Mouse (Mus musculus) heart, postnatal 0 days (tissue): Measurements from ENCODE around the gene Bud23. TPM values are rescaled to one million over a fixed set of nuclear protein-coding genes. Genes with fewer than 3 reads are reported as not detected.
A peak's percentile ranks its signal among the peaks of the same experiment; 100 is the strongest.

Experiments used
- ATAC-seq: fragments of 200-750 bp; cut with Nextera tagmentation; 2 replicates; pipeline ENCODE4 v1.8.0; 2017; ENCODE audit warnings: low read depth, moderate number of reproducible peaks, moderate library complexity; ENCODE audit not compliant: insufficient read depth
- DNase-seq: peaks from one replicate; pipeline ENCODE4 v3.0.0-alpha.2; 2016; ENCODE audit warnings: low spot score
- H3K27ac ChIP-seq: fragments of 300-500 bp; sonication (generic); 2 replicates; pipeline ENCODE4 v1.5.1; 2014; ENCODE audit warnings: low read depth, mild to moderate bottlenecking
- H3K27me3 ChIP-seq: fragments of 300-500 bp; sonication (generic); 2 replicates; pipeline ENCODE4 v1.6.1; 2014; ENCODE audit warnings: low read length, mixed read lengths; ENCODE audit not compliant: control insufficient read depth, insufficient read depth
- H3K36me3 ChIP-seq: fragments of 300-500 bp; sonication (generic); replicated peaks from 2 replicates; pipeline ENCODE4 v1.6.1; 2014; ENCODE audit warnings: low read length, mixed read lengths; ENCODE audit not compliant: control insufficient read depth, insufficient read depth
- H3K4me1 ChIP-seq: fragments of 300-500 bp; sonication (generic); 2 replicates; pipeline ENCODE4 v1.6.1; 2014; ENCODE audit warnings: antibody characterized with exemption; ENCODE audit not compliant: control insufficient read depth, insufficient read depth
- H3K4me2 ChIP-seq: fragments of 300-500 bp; sonication (generic); 2 replicates; pipeline ENCODE4 v1.6.1; 2014; ENCODE audit warnings: low read depth, mild to moderate bottlenecking, low read length, moderate library complexity
- H3K4me3 ChIP-seq: fragments of 300-500 bp; sonication (generic); 2 replicates; pipeline ENCODE4 v1.5.1; 2014; ENCODE audit warnings: low read depth, low read length
- H3K9ac ChIP-seq: fragments of 300-500 bp; sonication (generic); replicated peaks from 2 replicates; pipeline ENCODE4 v1.6.1; 2014; ENCODE audit warnings: low read depth, low read length, mixed read lengths
- H3K9me3 ChIP-seq: fragments of 300-500 bp; sonication (generic); replicated peaks from 2 replicates; pipeline ENCODE4 v1.6.1; 2016; ENCODE audit warnings: low read length; ENCODE audit not compliant: control insufficient read depth
- CTCF ChIP-seq: IDR thresholded peaks from 2 replicates; pipeline ENCODE4 v1.5.1; 2016; ENCODE audit warnings: antibody characterized with exemption, control low read depth, low read depth
- EP300 ChIP-seq: IDR thresholded peaks from 2 replicates; pipeline ENCODE4 v1.6.1; 2016; ENCODE audit warnings: antibody characterized with exemption, low read depth
- WGBS: fragments of 180-500 bp; shearing (Covaris S2); extraction: QIAGEN DNeasy Blood & Tissue Kit; methylation state at CpG from one replicate; pipeline ENCODE4 v1.1.7; 2014; 5-methylcytosine and 5-hydroxymethylcytosine counted together
- polyA plus RNA-seq: library from polyadenylated mRNA; unstranded; fragments of >200 nt; fragmentation: Nextera tagmentation; extraction: Ambion mirVana; gene quantifications from 2 replicates; pipeline ENCODE4 v1.2.1, GENCODE M21; 2015
- total RNA-seq: library from RNA; depleted of rRNA; stranded (reverse); fragments of >200 nt; gene quantifications from 2 replicates; pipeline ENCODE4 v1.2.3, GENCODE M21; 2014; ENCODE audit warnings: low replicate concordance

Bud23 gene
- total and polyA plus RNA-seq, 2 experiments from 2014 or later: 38.2 to 49.6 TPM

DNA sequence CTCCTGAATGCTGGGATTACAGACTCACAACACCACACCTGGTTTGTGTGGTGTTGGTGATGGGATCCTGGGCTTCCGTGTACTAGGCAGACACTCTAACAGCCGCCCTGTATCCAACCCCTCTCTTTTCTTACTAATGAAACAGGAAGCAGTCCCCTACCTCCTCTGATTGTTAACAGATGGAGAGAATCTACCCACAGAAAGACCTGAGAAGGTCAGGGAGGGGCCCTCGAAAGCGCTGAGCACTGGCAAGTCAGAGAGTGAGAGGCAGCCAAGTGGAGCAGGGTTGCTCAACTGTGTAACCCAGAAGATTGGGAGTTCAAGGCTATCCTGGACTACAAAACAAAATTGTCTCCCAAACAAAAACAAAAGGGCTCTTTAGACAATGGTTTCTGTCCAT is 22.1 kb upstream of the Bud23 start:
- no peak overlapping the region for H3K4me2 ChIP-seq
- ATAC-seq (no peak), DNase-seq (no peak)
- H3K9me3 ChIP-seq: no peaks in the 10 kb centered on the region
- no peaks in the 10 kb centered on the region for H3K36me3 ChIP-seq
- WGBS: 61% methylated on average over 4 of the region's 4 CpGs
- no peak overlapping the region for H3K27ac ChIP-seq
- no peak overlapping the region for H3K9ac ChIP-seq
- TF ChIP-seq CTCF (no peak), EP300 (no peak)
- peaks cover 44% of the 10 kb centered on the region for H3K27me3 ChIP-seq
- H3K4me3 ChIP-seq: no peak overlapping the region
- H3K4me1 ChIP-seq: no peaks in the 10 kb centered on the region

DNA sequence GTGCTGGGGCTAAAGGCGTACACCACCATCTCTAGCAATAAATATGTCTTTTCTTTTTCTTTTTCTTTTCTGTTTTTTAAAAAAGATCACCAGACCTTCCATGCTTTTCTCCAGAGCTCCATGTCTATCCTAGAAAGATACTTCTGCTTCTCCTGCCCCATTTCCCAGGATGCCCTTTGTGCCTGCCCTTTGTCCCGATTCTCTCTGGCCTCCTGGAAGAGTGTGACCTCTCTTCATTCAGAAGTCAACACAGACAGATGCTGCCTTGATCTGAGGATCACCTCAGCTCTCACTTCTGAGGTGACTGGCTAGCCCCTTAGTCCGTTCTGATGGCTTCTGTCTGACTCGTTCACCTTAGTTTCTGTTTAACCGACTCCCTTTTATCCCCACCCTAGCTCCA is 15.8 kb upstream of the Bud23 start:
- no peaks in the 10 kb centered on the region for H3K9me3 ChIP-seq
- TF ChIP-seq EP300 (no peak), CTCF (no peak)
- H3K27ac ChIP-seq: no peak overlapping the region
- H3K4me1 ChIP-seq: no peaks in the 10 kb centered on the region
- DNase-seq: no peak
- no peak overlapping the region for H3K9ac ChIP-seq
- peaks cover 6% of the 10 kb centered on the region; the same call in 1 of the 2 replicates for H3K27me3 ChIP-seq
- ATAC-seq: no peak
- no peak overlapping the region for H3K4me3 ChIP-seq
- no peaks in the 10 kb centered on the region for H3K36me3 ChIP-seq
- no peak overlapping the region for H3K4me2 ChIP-seq
- WGBS: 84% methylated on average over 5 of the region's 5 CpGs

DNA sequence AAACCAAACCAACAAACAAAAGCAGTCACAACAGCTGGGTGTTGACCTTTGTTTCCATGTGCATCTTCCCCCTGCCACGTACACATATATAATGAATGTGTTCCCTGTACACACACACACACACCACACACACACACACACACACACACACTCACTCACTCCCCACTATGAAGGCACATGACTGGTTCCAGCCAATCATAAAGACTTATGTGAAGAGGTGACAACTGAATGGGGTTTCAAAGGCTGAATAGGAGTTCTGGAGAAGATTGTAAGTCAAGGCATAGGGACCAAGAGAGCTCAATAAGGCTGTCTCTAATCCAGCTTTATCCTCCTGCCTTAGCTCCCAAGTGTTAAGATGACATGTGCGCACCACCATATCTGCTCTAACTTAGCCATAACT is 14.8 kb upstream of the Bud23 start:
- peaks cover 6% of the 10 kb centered on the region; the same call in 1 of the 2 replicates for H3K27me3 ChIP-seq
- H3K4me3 ChIP-seq: no peak overlapping the region
- DNase-seq (no peak), ATAC-seq (no peak)
- H3K4me1 ChIP-seq: no peaks in the 10 kb centered on the region
- H3K27ac ChIP-seq: no peak overlapping the region
- H3K9ac ChIP-seq: no peak overlapping the region
- TF ChIP-seq CTCF (no peak), EP300 (no peak)
- WGBS: 90% methylated on average over 2 of the region's 2 CpGs
- H3K36me3 ChIP-seq: no peaks in the 10 kb centered on the region
- no peaks in the 10 kb centered on the region for H3K9me3 ChIP-seq
- no peak overlapping the region for H3K4me2 ChIP-seq

DNA sequence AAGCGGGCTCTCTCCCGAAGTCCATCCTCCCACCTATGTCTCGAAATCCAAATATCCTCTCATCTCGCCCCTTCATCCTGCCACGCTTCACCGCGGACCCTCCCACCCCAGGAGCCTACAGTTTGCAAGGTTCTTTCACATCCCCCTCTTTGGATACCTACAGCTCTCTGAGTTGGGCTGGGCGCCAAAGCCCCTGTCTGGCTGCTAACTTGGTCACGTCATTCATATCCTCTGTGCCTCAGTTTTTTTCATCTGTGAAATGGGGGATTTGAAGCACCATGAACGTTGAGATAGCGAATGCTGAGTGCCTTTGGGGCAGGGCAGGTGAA is 13.7 kb upstream of the Bud23 start:
- ATAC-seq (no peak), DNase-seq (no peak)
- Histone ChIP-seq H3K27ac (no peak overlapping the region), H3K4me3 (peak overlapping the region; percentile 81), H3K9me3 (no peaks in the 10 kb centered on the region), H3K9ac (no peak overlapping the region), H3K4me1 (no peaks in the 10 kb centered on the region), H3K4me2 (peak overlapping the region; percentile 92), H3K36me3 (no peaks in the 10 kb centered on the region), H3K27me3 (no peaks in the 10 kb centered on the region)
- 3% methylated on average over 11 of the region's 11 CpGs for WGBS
- TF ChIP-seq EP300: no peak
- no peak for TF ChIP-seq CTCF

DNA sequence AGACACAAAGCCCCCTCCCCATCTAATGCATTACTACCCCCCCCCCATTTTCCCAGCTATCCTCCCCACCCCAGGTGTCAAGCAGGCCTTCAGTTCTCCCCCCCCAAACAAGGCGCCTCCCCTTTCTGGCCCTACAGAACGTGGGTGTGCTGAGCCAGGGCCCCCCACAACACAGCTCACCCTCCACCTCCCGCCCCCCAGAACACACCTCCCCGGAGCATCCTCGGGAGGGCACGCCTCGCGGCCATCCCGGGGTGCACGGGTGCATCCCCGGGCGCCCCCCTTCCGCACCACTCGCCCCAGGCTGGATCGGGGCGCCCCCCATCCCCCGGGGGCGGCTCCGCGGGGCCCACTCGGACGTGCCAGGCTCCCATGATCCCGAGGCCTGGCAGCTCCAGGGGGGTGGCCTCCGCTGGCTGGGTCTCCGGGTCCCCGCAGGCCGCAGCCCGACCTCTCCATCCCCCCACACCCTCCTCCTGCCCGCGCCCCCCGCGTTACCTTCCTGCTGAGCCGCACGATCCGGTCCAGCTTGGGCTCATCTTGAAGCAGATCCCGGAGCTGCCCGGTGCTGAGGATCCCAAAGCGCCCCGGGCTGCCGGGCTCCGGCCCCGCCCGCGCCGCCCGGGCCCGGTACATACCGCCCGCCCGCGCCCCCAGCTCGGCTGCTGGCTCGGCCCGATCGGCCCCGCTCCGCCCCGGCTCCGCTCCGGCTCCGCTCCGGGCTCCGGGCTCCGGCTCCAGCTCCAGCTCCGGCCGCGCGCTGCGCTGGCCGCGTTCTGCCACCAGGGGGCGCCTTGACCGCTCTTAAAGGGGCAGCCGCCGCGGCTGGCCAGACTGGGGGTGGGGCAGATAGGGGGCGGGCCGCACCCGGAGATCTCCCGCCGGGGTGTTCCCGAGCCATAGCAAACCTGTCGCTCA is 13.1 kb upstream of the Bud23 start, which contains the start of gene Vps37d:
Gene Vps37d, minus strand, starts transcription at position 703 of the 918 bp plus-strand sequence.
- 3% methylated on average over 76 of the region's 83 CpGs for WGBS
- H3K27ac ChIP-seq: no peak within 1 kb of the TSS
- H3K4me1 ChIP-seq: no peaks in the 10 kb centered on the region
- H3K36me3 ChIP-seq: no peaks in the 10 kb centered on the region
- H3K4me3 ChIP-seq: peak within 1 kb of the TSS; percentile 81
- ATAC-seq (peak; percentile 90), DNase-seq (peak; percentile 74)
- H3K9me3 ChIP-seq: no peaks in the 10 kb centered on the region
- TF ChIP-seq EP300 (no peak), CTCF (peak; percentile 72)
- H3K9ac ChIP-seq: peak within 1 kb of the TSS; percentile 79
- H3K27me3 ChIP-seq: no peaks in the 10 kb centered on the region
- peak within 1 kb of the TSS; percentile 92 for H3K4me2 ChIP-seq
